Mouse (Mus musculus) fat pad, adult 2 months (tissue): ENCODE measurements around the gene Olfr1106.

ENCODE experiments used
- DNase-seq: peaks from one replicate; pipeline ENCODE4 v3.0.0-alpha.2; 2011; ENCODE audit warnings: low read depth, low spot score; ENCODE audit errors: extremely low read depth

The Olfr1106 gene

DNA sequence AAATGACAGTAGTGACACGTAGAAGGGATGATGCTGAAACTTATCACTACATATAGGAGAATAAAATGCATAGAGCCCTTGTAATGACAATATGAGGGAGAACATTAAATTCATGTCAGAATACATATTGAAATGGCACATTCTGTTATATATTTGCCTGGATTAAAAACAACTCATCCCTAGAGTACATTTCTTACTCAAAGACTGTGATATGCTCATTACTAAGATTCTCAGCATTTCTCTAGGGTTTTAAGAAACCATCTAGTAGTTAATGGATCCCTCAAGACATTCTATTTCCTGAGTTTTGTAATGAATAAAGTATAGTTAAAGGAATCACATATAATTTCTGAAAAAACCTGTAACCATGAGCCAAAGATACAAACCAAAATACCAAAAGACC lies at the start of gene Olfr1106:
Gene Olfr1106 (minus strand): TSS at position 101 of the 400 bp plus-strand sequence.
- DNase-seq = no peak

DNA sequence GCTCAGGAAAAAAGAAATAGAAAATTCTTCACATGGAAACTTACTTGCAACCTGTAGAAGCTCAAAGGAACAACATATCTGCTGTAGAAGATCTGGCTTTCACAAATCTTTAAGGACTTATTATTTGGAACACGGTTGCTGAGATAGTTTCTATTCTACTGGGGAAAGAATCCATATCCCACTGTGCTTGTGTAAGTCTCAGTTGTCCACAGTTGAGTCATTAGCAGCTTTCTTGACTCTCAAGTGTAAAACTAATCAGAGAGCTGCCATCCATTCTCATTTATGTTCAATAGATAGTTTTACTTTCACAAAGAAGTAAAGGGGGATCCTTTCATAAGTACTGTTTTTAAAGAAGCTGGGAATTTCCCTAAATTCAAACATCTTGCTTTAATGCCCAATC lies 43.8 kb upstream of the Olfr1106 start, which contains the start of gene Olfr1109:
Gene Olfr1109 (minus strand): TSS at position 101 of the 400 bp plus-strand sequence.
- DNase-seq = no peak

GRCm38 (mm10) chr2:87075717-87076116 lies 23.6 kb upstream of the Olfr1106 start, which contains the start of gene Olfr1107:
Gene Olfr1107 (minus strand): TSS chr2:87075817.
- no peak for DNase-seq

DNA sequence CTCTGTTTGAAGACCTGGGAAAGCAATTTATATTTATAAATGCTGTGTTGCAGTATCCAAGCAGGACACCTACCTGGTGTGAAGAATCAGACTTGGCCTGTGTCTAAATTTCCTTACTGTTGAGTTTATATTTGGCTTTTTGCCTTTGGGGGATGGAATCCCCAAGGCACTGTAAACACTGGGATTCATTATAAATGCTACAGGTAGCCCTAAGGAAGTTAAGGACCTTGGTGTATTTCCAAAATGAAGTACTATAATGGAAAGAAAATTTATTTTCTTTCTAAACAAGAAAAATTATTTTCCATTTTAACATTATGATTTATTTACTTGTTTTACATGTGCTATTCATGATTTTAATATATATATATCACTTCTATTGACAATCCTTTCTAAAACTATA lies 15.6 kb downstream of the Olfr1106 start, which contains the start of gene Olfr1105:
Gene Olfr1105 (minus strand): TSS at position 101 of the 400 bp plus-strand sequence.
- DNase-seq = no peak

GRCm38 (mm10) chr2:87026980-87027379 lies 25.1 kb downstream of the Olfr1106 start, which contains the start of gene Olfr1104:
Gene Olfr1104 (minus strand): TSS chr2:87027080.
- DNase-seq = no peak

DNA sequence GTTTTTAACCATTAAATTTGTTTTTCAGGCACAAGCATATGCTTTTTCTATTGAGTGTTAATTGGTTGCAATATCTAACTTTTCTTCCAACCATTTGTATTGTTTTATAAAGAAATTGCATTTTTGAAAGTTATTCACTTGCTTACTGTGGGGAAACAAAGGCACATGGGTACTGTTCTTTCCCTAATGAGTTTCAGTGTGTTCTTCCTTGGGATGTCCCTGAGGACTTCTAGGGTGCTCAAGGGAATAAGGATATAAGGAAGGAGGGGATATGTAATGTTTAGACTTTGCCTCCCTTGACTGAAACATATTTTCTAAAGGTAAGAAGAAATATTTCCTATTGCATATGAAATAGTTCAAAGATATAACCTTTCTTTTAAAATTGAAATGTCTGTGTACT lies 54.0 kb downstream of the Olfr1106 start, which contains the start of gene Olfr1102:
Gene Olfr1102 (plus strand): TSS at position 301 of the 400 bp plus-strand sequence.
- DNase-seq = no peak
